Mouse (Mus musculus) cerebellum, adult 9-11 months (tissue): ENCODE measurements at regions not wholly inside any gene's neighbourhood (a gene's known extent, or its start where the extent isn't known, plus 50 kb on each side); places are given as distances from the start of the nearest gene placed in this dataset.
A peak's percentile ranks its signal among the peaks of the same experiment; 100 is the strongest.
"Not testable (repeated sequence)": the region's sequence is repeated elsewhere in the genome, so short reads cannot be mapped to it uniquely, and the experiment has no call there.

ENCODE experiments used
- DNase-seq: peaks from one replicate; pipeline ENCODE4 v3.0.0; 2022

DNA sequence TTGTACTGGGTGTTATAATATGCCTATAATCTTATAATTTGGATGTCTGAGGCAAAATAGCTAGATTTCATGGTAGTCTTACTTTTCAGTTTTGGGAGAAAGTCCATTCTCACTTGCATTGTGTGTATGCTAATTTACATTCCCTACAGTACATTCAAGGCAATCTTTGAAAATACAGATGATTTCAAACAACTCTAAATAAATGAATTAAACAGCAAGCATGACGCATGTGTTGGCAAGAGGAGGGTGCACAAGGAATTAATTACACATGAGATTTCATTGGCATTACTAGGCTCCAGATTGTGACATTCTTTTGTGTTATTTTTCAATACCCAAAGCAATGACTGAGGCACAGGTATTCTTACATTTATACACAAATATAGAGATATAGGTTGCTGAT lies 495.2 kb upstream of the Cypt12 start:
- DNase-seq = no peak

DNA sequence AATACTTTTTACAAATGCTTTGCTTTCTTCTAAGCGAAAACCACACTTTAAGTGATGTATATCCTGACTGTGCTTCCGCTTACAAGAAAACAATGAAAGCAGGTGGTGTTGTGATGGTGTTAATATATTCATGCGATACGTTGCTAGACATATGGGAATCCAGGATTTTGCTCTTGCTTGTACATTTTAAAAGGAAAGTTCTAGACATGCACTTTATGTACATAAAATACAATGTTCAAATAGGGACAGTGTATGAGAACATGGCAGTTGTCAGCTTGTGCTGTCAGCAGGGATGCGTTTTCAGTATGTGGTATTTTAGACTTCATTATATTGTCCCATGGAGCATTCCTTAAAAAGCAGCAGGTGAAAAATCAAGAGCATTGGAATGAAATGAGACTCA lies 487.7 kb upstream of the Cypt12 start:
- DNase-seq = no peak

DNA sequence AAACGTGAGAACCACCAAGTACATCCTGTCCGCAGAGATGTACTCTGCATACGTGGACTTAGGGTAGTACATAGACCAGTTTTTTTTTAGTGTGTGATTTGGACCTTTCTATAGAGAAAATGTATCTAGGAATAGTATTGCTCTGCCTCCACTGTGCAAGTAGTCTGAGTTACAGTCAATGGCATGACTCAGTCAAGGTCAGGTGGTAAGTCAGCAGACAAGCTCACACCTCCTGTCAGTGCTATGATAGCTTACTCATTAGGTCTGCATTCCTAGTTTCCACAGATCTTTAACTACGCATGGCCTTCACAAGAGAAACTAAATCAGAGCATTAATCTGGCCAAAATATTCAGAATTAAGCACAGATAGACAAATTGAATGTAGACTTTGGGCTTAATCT lies 486.8 kb upstream of the Cypt12 start:
- DNase-seq = no peak

DNA sequence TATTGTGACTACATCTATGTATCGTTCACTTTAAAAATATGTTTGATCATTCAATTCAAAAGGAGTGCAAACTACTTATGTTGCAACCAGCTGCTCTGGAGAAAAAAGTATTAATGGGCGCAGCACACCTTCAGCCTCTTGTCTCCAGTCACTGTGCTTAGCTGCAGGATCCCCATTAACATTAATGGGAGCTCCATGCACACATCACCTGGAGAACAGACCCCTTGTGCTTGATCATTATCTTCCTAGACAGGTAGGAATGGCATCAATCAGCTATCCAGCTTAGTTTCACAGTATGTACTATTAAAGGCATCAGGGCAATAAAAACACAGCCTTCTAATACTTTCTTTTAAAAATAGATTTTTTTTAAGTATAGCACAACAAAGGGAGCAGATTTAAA lies 474.4 kb upstream of the Cypt12 start:
- DNase-seq = no peak

DNA sequence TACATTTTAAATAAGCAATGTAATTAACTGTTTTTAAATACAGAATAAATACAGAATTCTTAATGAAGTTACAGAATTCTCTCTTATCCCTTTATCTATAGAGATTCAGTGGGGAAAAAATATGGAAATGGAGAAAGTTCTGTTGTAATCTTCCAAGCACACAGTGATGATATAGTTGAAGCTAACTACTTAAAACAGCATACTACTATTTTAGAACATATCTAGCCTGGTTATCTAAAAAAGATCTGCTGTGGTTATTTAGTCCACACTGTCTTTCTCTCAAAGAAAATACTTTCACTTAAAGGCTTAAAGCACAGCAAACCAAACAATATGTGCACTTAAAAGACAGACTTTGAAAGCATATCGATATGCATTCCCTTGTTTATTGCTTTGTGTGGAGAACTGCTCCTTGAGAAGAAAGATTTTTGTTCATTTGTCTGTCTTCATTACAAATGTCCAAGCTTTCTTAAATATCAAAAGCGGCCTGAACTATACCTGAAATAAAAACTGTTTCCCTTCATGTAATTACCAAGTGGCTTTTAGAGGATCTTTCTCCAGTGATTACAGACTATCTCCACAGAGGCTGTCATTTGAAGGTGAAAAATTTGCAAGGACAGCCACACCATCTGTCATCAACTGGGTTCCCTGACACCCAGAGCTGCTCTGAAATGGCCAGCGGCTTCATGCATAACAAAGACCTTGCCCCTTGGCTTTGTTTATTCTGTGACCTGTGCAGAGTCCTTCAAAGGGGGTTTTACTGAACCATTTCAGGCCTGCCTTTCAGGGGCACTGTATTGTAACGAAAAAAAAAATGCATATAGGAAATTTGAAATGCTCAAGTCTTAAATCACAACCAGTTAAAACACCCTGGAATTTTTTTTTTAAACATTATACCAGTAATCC lies 458.7 kb upstream of the Cypt12 start:
- peak; percentile 10 for DNase-seq

DNA sequence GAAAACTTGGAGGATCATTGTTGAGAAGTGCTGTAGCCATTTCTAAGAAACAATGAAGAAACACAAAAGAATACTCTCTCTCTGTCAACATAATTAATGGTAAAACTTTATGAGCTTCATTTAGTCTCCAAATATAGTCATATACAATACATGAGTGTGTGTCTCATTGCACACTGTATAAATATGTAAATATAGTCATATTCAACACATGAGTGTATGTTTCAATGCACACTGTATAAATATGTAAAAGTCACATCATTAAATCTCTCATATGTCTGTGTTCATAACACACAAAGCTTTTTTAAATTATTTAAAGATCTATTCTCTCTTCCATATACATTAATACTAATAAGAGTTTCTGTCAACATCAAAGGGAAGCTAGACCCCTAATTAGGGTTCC lies 457.6 kb upstream of the Cypt12 start:
- no peak for DNase-seq

DNA sequence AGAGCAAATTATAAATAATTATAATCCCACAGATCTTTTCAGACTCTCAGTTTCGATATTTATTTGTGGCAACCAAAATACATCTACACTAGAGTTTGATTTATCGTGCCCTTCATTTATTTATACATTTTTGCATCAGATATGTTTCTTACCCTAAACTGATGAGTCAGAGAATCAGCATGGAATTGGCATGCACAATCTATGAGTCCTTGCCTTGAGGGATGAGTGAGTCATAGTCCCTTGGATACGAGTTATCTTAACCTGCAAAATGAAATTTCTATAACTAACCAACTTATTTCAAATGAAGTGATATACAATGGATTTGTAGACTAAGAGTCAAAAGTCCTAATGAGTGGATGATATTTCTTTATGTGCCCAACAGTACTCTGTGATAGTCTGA lies 449.9 kb upstream of the Cypt12 start:
- no peak for DNase-seq

DNA sequence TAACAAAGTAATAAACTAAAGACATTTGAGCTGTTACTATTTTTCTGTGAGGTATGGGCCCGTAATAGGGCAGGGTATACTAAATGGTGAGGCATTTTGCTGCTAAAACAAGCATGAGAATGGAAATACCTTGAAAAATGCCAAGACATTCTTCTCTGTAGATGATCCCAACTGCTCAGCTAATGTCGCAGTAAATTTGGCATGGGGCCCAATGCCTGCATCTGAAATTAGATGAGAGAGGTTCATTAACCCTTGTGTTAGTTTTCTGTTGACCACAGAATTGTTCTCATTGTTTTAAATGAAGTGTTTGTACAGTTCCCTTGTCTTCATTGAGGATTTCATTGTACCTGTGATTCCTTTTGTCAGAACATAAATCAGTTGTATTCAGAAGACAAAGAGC lies 446.7 kb upstream of the Cypt12 start:
- no peak for DNase-seq

DNA sequence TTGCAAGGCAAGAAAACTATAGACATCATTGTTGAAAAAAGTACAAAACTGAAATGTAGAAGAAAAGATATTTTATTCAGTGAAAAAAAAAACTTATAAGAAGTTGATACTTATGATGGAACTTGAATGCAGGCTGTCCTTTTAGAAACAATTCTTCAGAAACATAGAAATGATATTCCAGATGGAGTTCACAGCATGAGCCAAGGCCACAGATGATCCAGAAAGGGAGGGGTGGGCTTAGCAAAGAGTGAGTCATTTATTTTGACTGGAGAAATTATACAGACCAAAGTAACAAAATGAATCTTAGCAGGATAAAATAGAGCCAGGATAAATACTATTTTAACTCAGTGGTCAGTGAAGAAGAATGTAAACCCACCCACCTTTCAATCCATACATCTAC lies 406.9 kb upstream of the Cypt12 start:
- peak; percentile 44 for DNase-seq

DNA sequence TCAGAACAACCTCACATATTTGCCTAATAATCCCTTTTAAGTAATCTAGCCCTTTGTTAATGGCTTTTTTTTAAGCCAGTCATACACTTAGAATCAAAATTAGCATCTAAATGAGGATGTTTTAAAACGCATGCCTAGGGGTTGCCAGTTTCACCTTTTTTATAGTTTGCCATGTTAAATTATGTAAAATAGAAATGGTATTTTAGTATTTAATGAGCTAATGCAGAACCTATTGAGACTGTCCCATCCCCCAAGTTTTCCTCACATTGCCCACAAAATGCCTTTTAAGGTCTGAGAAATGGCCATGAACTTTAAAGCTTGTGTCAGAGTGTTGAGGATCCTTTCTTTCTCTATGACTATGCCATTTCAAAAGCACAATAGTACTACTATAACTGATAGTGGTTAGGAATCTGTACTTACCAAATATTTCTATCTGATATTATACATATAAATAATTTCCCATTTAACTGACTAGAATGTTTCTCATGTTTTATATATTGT lies 400.6 kb upstream of the Cypt12 start:
- DNase-seq = no peak

DNA sequence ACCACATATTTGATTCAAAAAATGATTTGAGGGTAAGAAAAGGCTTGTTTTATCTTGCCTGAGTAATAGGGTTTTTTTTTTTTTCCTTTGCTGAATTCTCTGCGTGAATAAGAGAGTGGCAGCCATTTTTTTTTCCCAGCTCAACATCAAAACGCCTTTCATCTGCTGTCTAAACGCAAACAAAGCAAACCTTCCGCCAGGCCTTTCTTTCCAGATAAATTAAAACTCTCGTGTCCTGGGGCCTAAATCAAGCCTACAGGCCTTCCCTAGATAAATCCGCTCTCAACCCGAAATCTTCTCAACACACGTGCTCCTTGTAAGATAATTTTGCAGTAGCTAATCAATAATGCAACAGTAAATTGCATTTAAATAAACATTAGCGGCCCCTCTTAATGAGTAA lies 365.7 kb upstream of the Cypt12 start:
- no peak for DNase-seq

DNA sequence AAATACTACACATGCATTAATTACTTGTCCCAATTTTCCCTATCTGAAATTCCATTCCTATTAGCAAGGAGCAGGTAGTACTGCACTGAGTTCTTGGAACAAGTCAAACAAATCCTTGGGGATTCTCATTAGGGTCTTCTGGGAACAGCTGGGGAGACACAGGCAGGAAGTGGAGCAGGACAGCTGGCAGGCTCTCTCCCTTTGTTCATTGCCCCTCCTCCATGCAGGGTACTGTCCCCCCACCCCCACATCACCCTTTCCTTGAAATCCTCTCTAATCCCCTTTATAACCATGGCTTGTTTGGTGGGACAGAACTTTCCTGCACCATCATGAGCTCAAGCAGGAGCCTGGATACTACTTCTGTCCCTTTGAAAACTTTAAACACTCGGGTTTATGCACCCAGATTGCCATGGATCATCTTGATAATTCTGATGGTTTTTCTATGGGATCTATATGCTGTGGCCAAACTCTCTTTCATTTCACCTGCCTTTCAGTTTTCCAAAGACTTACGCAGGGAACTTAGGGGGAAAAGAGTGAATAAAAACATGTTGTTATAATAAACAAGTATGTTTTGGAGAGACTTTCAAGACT lies 358.2 kb upstream of the Cypt12 start:
- DNase-seq = no peak

DNA sequence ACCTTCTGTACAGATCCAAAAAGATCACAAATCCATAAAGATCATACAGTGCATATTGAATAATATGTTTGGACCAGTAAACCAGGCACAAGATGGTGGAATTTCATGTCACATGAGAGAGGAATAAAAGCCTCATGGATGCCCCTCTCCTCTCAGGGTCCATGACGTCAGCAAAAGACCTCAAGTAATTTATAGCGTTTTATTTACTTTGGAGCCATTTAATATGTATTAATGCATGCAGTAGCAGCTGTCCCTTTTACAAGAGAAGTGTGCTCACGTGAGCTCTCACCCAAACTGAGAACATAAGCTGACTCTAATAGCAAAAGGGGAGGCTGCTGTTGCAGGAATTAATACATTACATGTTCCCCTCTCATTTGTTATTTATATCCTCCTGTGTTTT lies 355.7 kb upstream of the Cypt12 start:
- no peak for DNase-seq

DNA sequence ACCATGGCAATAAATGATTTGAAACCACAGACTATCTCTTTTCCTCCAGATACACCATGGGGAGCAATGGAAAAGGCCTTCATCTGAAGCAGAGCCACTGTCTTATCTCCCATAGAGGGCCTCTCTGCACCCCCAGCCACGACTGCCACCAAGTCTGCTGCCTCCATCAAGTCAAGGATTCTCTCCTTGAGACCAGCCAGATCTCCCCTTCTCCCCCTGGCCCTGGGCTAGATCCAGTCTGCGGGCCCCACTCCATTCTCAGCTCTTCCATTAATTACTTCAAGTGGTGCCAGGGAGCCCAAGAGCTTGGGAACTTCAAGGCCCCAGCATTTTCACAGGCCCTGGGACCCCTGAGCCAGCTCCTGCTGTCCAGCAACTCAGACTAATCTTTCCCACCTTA lies 351.8 kb upstream of the Cypt12 start:
- no peak for DNase-seq

DNA sequence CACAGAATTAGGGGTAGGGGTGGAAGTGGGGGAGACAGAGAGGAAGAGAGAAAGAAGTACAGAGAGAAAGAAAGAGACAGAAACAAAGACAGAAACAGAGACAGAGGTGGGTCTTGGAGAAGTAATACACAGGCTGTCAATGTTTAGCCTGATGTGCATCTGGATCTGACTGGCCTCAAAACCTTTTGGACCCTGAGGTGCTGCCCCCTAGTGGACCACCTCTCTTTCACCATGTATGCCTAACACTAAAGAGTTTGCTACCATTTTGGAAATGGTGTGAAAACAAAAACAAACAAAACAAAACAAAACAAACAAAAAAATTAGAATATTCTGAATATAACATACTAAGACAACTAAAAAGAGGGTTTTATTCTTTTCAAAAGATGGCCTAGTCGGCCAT lies 334.7 kb upstream of the Cypt12 start:
- DNase-seq = no peak

DNA sequence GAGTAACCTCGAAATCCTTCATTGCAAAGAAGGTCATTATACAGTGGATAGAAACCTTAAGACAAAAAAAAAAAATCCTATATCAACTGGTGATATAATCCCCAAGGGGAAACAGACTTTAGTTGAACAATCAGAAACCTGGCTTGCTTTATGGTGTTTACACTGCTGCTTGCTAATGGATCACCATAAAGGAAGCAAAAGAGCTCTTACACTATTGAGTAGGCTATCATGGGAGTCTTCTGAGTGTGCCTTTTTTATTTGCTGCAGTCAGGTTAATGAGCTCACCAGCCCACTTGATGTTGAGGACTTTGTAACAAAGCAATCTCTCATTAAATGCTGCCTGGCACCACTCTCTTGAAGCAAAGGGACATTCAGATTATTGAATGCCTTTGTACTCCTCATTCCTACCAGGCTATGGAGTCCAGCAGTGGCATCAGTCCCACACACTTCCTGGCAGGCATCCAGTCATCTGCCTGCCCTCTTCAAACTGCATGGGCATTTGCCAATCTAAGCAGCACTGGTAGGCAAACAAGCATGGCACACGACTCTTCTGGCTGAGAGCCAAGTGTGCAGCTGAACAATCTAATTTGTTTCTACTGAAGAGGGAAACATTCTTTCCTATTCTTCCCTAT lies 331.7 kb upstream of the Cypt12 start:
- peak; percentile 72 for DNase-seq

DNA sequence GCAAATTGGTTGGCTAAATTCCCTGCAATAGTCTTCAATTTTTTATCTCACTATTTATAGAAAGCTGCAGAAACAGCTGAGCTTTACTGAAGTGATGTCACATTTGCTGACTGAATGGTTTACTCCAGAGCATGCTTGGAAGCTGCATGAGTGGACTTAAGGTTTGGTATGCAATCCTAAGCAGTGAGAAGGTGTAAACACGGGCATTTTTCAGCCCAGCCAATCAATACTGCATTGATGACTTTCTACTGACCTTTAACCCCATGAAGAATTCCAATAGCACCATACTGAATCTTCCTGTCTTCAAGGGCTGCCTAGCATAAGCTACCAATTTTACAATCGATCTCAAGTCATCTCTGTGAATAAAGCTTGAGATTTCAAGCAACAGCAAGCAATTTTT lies 328.7 kb upstream of the Cypt12 start:
- no peak for DNase-seq

DNA sequence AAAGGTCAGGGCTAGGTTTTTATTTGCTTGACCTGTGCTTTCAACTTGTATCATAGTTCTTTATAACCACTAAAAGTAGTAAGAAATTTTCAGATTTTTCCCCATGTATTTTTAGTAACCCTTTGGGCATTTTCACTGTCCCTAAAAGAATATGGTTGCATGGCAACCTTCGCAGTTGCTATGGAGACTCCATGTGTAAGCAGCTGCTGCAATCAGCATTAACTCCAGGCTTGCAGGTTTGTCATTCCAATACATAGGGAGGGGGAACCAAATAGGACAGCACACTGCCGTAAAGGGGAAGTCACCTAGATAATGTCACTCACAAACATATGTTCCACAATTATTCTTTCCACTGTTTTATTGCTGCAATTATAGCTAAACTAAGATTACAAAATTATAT lies 328.3 kb upstream of the Cypt12 start:
- DNase-seq = no peak

DNA sequence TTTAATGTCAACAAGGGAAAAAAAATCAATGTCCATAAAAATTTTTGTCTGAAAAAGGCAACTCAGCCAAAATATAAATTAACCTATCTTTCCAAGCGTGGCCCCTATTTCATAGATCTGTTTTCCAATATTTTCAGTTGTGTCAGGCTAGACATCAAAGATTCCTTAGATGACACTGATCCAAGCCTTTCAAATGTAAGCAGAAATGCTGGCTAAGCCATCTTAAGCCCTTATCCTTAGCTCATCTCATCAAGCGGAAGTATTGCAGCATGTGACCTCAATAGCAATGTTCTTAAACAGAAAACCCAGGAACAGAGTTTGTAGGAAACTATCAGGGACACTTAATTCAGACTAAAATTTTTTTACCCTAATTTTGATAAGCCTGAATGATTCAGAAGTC lies 327.8 kb upstream of the Cypt12 start:
- DNase-seq = no peak

DNA sequence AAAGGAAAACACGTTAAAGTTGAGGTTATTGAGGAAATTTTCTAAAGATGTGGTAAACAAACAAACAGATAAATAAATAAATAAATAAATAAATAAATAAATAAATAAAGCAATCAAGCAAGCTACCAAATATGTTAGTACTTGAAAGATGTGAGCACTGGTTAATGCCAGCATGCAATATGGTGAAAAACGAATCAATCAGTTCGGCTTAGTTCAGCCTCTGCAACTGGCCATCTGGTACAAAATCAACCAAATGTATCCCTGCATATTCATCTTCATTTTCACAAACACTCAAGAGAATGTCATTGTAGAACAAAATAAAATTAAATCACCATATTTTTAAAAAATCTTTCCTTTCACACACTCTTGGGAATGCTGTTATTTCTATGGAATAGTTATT lies 315.7 kb upstream of the Cypt12 start:
- no peak for DNase-seq

DNA sequence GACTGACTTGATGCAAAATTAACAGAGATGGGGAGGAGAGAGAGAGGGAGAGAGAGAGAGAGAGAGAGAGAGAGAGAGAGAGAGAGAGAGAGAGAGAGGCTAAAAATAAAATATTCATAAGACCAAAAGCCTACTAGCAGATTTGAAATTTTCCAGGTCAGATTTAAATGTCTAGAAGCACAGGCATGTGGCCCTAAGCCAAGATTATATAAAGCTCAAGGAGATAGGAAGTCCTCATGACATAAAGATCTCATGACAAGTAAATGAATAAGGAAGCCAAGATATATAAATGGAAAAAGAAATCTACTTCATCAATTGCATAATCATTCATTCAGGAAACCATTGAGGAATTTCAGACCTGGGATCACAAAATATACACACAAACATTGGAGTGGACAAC lies 311.9 kb upstream of the Cypt12 start:
- DNase-seq = no peak

DNA sequence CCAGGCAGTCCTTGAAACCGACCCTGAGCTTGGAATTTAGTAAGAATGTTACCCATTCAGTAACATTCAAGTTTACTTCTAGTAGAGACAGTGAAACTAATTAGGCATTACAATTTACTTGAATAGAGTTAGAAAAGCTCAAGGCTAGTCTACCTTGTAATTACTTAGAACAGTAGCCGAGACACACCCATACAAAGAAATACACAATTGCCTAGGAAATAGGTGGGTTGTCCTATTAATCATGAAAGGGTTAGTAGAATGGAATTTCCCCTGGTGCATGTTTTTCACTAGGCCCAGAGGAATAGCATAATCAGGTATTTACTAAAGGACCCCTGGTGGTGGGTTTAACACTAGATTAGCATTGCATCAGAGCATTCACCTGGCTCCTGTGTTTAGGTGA lies 288.2 kb upstream of the Cypt12 start:
- DNase-seq = not testable (repeated sequence)

DNA sequence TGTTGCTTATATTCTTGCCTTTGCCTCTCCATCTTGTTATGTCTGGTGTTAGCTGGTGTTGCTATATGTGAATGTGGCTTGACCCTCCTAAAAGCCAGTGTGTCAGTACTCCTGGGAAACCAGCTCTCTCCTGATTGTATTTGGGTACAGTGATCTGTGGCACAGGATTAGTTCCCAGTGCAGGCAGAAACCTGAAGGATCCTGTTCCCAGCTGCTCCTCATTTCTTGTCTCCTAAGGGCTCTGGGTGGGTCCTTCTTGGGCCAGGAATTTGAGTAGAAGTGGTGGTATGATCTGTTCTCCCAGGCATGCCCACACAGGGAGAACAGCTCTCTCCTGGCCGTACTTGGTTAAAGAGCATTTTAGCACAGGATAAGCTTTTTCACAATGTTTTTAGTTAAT lies 286.2 kb upstream of the Cypt12 start:
- DNase-seq = no peak

DNA sequence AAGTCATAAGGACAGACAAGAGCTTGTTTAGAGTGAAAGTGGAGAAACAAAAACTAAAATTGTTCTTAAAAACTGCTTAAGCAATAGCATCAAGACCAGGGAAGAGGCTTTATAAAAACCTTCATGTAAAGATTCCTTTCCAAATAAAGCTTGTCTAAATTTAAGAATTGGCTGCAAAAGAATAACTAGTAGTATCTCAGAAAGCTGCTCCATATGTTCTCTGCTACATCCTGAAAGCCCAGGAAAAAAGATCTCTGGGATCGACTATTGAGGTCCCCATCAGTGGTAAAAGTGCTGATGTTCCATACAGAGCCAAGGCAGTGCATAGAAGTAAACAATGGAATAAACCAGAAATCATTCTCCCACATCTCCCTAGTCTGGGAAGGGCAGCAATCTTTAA lies 281.2 kb upstream of the Cypt12 start:
- DNase-seq = no peak
